Mouse (Mus musculus) lung, adult 2 months (tissue): ENCODE data around the gene Pacrg. TPM values are rescaled to one million over a fixed set of nuclear protein-coding genes. Genes with fewer than 3 reads are reported as not detected.

Experiments used
- DNase-seq: peaks from one replicate; pipeline ENCODE4 v3.0.0; 2022
- H3K4me1 ChIP-seq: fragments of 200-500 bp; 2 replicates; pipeline ENCODE4 v1.6.1; 2011; ENCODE audit warnings: low read length; ENCODE audit not compliant: control insufficient read depth, insufficient read depth
- H3K4me3 ChIP-seq: fragments of 200-500 bp; replicated peaks from 2 replicates; pipeline ENCODE3; 2011; ENCODE audit warnings: low read depth, mild to moderate bottlenecking, control low read depth, low read length; ENCODE audit errors: extremely low read depth
- CTCF ChIP-seq: fragments of 200-500 bp; IDR thresholded peaks from 2 replicates; pipeline ENCODE4 v1.5.1; 2011; ENCODE audit warnings: mild to moderate bottlenecking, low read length, control low read depth; ENCODE audit not compliant: insufficient read depth
- POLR2A ChIP-seq: fragments of 200-500 bp; IDR thresholded peaks from 2 replicates; pipeline ENCODE4 v1.6.1; 2011; ENCODE audit warnings: low read depth, mild to moderate bottlenecking, control low read depth, low read length, borderline replicate concordance; ENCODE audit errors: extremely low read depth
- WGBS: fragments of 180-500 bp; shearing (Covaris S2); methylation state at CpG from one replicate; pipeline ENCODE4 v1.1.7; 2018; 5-methylcytosine and 5-hydroxymethylcytosine counted together
- polyA plus RNA-seq: library from polyadenylated mRNA; depleted of rRNA; stranded (reverse); fragments of >200 nt; gene quantifications from 2 replicates; pipeline ENCODE4 v1.2.3, GENCODE M21; 2012

Gene Pacrg
- polyA plus RNA-seq, 1 experiment = 3.5 TPM

DNA sequence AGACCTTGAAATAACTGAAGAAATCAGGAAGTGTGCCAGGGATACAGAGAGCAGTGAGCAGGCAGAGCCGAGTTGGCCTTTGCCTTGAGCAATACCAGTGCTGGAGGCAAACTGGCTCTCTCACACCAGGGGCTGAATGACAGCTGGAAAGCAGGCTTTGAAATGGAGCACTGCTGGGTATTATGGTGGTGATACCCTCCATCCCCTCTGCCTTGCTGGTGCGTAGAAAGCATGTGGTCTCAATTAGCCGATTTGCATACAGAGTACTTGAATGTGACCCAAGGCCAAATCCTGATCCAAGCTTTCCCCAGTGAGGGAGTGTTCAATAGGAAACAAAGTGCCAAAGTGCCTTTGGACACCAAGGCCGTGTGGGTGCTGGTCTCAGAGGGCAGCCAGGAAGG, 431.4 kb downstream of the Pacrg start:
- TF ChIP-seq CTCF (no peak), POLR2A (no peak)
- no peak for DNase-seq
- Histone ChIP-seq H3K4me3 (no peak overlapping the region), H3K4me1 (no peaks in the 10 kb centered on the region)
- 68% methylated on average over 4 of the region's 4 CpGs for whole genome bisulfite sequencing

GRCm38 (mm10) chr17:10407031-10407722, 432.9 kb downstream of the Pacrg start:
- DNase-seq = no peak
- Histone ChIP-seq H3K4me3 (no peak overlapping the region), H3K4me1 (no peaks in the 10 kb centered on the region)
- TF ChIP-seq POLR2A = no peak
- no peak for TF ChIP-seq CTCF
- WGBS = 48% methylated on average over 7 of the region's 7 CpGs

DNA sequence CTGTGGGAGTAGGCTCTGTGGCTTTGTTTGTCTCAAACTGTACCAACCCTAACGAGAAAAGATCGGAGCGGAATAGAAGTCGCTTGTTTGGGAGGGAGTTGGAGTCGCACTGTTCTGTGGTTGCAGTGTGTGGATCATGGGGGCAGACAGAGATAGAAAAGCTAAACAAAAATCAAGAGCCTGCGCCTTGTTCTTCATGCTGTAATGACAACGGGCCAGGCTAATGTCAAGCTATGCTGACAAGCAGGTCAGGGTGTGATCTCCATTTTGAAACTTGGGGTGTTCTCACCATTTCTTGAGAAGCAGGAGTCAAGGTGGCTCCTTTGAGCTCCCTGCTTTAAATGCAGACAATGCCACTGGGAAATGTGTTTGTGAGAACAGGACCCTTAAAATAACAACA, 433.8 kb downstream of the Pacrg start:
- DNase-seq = no peak
- Histone ChIP-seq H3K4me1 (no peaks in the 10 kb centered on the region), H3K4me3 (no peak overlapping the region)
- WGBS = 78% methylated on average over 7 of the region's 7 CpGs
- TF ChIP-seq CTCF (no peak), POLR2A (no peak)

- no peak for DNase-seq
- no peak overlapping the region for H3K4me3 ChIP-seq
- H3K4me1 ChIP-seq = no peaks in the 10 kb centered on the region
- TF ChIP-seq POLR2A (no peak), CTCF (no peak)
- 79% methylated on average over 7 of the region's 7 CpGs for WGBS
These were observed 434.2 kb downstream of the Pacrg start for GRCm38 (mm10) chr17:10405906-10406305.

DNA sequence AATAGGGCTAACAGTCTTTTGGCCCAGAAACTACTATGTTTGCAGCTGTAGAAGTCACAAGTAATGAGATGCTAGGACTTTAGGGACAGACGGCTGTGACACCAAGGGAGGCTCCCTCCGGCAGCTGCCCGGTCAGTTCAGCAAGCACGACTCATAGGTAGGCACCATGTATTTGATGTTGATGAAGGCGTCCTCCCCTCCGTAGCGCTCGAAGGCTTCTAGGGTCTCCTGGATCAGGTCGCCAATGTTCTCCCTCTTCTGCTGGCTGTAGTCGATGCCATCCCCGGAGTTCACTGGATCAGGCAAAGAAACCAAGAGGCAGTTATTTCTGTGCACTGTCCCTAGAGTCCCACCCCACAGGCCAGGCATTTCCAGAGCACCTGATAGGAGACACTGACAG, 436.9 kb downstream of the Pacrg start:
- Histone ChIP-seq H3K4me3 (no peak overlapping the region), H3K4me1 (no peaks in the 10 kb centered on the region)
- no peak for TF ChIP-seq POLR2A
- TF ChIP-seq CTCF = no peak
- no peak for DNase-seq
- WGBS = 94% methylated on average over 11 of the region's 11 CpGs

DNA sequence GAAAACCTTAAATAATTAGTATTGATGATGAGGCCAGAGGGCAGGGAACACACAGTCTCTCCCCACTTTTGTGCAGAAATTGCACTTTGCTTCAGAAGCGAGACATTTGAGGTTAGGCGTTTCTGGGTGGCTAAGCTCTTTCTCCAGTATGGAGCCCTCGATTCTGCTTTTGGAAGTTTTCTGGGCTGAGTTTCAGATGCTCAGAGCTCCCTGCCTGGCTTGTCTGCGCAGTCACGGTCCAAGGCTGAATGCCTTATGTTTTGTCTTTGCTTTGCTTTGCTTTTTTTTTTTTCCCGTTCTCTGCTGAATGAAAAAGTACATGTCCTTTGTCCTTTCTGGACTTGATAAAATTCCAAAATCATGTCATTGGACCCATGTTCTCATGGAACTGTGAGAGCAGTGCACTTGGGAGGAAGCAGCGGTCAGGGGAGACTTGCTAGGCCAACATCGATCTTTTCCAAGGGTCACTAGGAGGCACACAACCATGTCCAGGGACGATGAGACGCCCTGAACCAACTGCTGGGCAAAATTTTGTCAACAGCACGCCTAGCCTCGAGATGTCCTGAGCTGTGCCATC, 438.0 kb downstream of the Pacrg start:
- DNase-seq = no peak
- no peaks in the 10 kb centered on the region for H3K4me1 ChIP-seq
- TF ChIP-seq CTCF = no peak
- 93% methylated on average over 12 of the region's 12 CpGs for WGBS
- H3K4me3 ChIP-seq = no peak overlapping the region

GRCm38 (mm10) chr17:10401529-10401928, 438.6 kb downstream of the Pacrg start:
- TF ChIP-seq POLR2A (no peak), CTCF (no peak)
- H3K4me1 ChIP-seq = no peaks in the 10 kb centered on the region
- no peak for DNase-seq
- 85% methylated on average over 3 of the region's 3 CpGs for WGBS
- H3K4me3 ChIP-seq = no peak overlapping the region

DNA sequence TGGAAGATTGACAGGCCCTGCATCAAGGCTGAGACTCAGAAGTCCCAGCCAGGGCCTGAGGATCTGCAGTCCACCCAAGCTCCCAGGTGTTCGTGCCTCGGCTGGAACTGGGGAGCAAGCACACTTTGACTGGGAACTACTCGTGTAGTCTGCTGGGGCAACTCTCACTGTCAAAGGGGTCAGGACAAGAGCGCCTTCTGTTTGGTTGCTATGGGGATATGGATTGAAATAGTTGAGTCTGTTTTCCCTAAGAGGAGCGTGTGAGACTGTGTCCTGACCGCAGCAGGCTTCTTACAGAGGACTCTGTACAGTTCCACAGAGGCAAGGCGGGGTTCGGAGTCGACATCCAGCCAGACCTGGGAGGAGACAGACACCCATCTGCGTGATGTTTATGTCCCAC, 440.4 kb downstream of the Pacrg start:
- Histone ChIP-seq H3K4me3 (no peak overlapping the region), H3K4me1 (no peaks in the 10 kb centered on the region)
- 70% methylated on average over 10 of the region's 10 CpGs for WGBS
- no peak for DNase-seq
- TF ChIP-seq CTCF (no peak), POLR2A (no peak)

- Histone ChIP-seq H3K4me3 (no peak overlapping the region), H3K4me1 (no peaks in the 10 kb centered on the region)
- 91% methylated on average over 5 of the region's 5 CpGs for WGBS
- TF ChIP-seq CTCF = no peak
- DNase-seq = no peak
These were observed 441.2 kb downstream of the Pacrg start for GRCm38 (mm10) chr17:10398871-10399270.

DNA sequence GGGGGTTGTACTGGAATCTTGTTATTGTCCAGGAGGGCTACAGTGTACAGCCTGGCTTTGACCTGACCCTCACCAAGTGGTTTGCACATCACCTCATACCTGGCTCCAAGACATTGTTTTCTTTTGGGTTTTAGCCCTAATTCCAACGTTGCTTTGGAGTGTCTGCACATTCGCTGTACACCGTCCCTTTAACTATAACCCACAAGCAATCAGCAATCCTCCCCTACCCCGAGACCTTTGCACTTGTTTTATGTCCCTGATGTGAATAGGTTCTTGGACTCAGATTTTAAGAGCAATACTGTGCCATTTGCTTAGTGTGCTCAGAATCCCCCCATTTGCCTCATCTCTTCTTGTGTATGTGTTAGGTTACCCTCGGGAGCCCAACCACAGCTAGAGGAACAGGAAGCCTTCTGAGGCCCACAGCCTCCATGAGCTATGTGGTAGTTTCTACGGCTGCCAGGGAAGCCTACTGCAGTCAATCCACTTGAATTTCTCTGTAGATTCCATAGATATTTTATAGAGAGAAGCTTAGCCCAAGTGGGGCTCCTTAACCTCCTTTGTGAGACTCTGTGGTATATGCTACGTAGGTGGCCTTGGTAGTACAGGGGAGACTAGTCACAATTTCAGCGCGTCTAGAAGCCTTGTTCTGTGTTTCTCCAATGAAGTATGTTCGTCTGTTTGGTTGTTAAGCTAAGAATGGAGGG, 442.0 kb downstream of the Pacrg start:
- H3K4me1 ChIP-seq = no peaks in the 10 kb centered on the region
- TF ChIP-seq POLR2A (no peak), CTCF (no peak)
- no peak overlapping the region for H3K4me3 ChIP-seq
- no peak for DNase-seq
- 67% methylated on average over 10 of the region's 10 CpGs for WGBS
